Mouse (Mus musculus): Measurements from ENCODE around the gene Slc2a4. TPM values are rescaled to one million over a fixed set of nuclear protein-coding genes. Genes with fewer than 3 reads are reported as not detected.

Slc2a4 gene
- polyA plus RNA-seq, 1 experiment from 2014 or later = 33.5 TPM

- 90% methylated on average over 4 of the region's 4 CpGs for WGBS
- Histone ChIP-seq H3K9ac (no peak overlapping the region), H3K4me1 (peaks cover 9% of the 10 kb centered on the region), H3K27me3 (no peaks in the 10 kb centered on the region), H3K4me2 (no peak overlapping the region), H3K36me3 (no peaks in the 10 kb centered on the region), H3K9me3 (no peaks in the 10 kb centered on the region), H3K27ac (no peak overlapping the region), H3K4me3 (no peak overlapping the region)
- ATAC-seq (ENCODE audit: insufficient number of reproducible peaks, insufficient read depth, low FRiP score, low TSS enrichment, low read depth) = no peak
These were observed 18.3 kb downstream of the Slc2a4 start for GRCm38 (mm10) chr11:69929712-69930111.

GRCm38 (mm10) chr11:69927501-69927900 is 20.5 kb downstream of the Slc2a4 start:
- no peaks in the 10 kb centered on the region for H3K36me3 ChIP-seq
- no peak overlapping the region for H3K9ac ChIP-seq
- no peak overlapping the region for H3K4me2 ChIP-seq
- ATAC-seq (ENCODE audit: insufficient number of reproducible peaks, insufficient read depth, low FRiP score, low TSS enrichment, low read depth) = no peak
- no peak overlapping the region for H3K27ac ChIP-seq
- 93% methylated on average over 2 of the region's 2 CpGs for WGBS
- H3K4me3 ChIP-seq = no peak overlapping the region
- H3K9me3 ChIP-seq = no peaks in the 10 kb centered on the region
- H3K4me1 ChIP-seq = peaks cover 4% of the 10 kb centered on the region; the same call in 1 of the 2 replicates
- no peaks in the 10 kb centered on the region for H3K27me3 ChIP-seq

GRCm38 (mm10) chr11:69922796-69923195 is 25.2 kb downstream of the Slc2a4 start:
- 60% methylated on average over 3 of the region's 3 CpGs for WGBS
- H3K27ac ChIP-seq = peak overlapping the region; percentile 99; the same call in 1 of the 2 replicates
- H3K4me1 ChIP-seq = peaks cover 22% of the 10 kb centered on the region
- peak overlapping the region; percentile 64; the same call in 1 of the 2 replicates for H3K4me2 ChIP-seq
- H3K27me3 ChIP-seq = no peaks in the 10 kb centered on the region
- H3K4me3 ChIP-seq = peak overlapping the region; percentile 92; the same call in 1 of the 2 replicates
- peaks cover 13% of the 10 kb centered on the region for H3K36me3 ChIP-seq
- peak overlapping the region; percentile 59; the same call in 1 of the 2 replicates for H3K9ac ChIP-seq
- no peak for ATAC-seq (ENCODE audit: insufficient number of reproducible peaks, insufficient read depth, low FRiP score, low TSS enrichment, low read depth)
- H3K9me3 ChIP-seq = no peaks in the 10 kb centered on the region

- Histone ChIP-seq H3K4me2 (peak overlapping the region; percentile 64), H3K9ac (peak overlapping the region; percentile 78), H3K27ac (peak overlapping the region; percentile 99), H3K4me3 (peak overlapping the region; percentile 92), H3K4me1 (peaks cover 25% of the 10 kb centered on the region), H3K27me3 (no peaks in the 10 kb centered on the region), H3K9me3 (no peaks in the 10 kb centered on the region), H3K36me3 (peaks cover 19% of the 10 kb centered on the region)
- WGBS = 2% methylated on average over 12 of the region's 12 CpGs
- ATAC-seq (ENCODE audit: insufficient number of reproducible peaks, insufficient read depth, low FRiP score, low TSS enrichment, low read depth) = no peak
These were observed 25.8 kb downstream of the Slc2a4 start for GRCm38 (mm10) chr11:69922012-69922756.

- H3K36me3 ChIP-seq = peaks cover 27% of the 10 kb centered on the region
- peak within 1 kb of the TSS; percentile 68 for H3K4me2 ChIP-seq
- H3K27me3 ChIP-seq = no peaks in the 10 kb centered on the region
- peaks cover 26% of the 10 kb centered on the region for H3K4me1 ChIP-seq
- under 1% methylated on average over 78 of the region's 78 CpGs for WGBS
- H3K9ac ChIP-seq = peak within 1 kb of the TSS; percentile 97
- H3K9me3 ChIP-seq = no peaks in the 10 kb centered on the region
- H3K4me3 ChIP-seq = peak within 1 kb of the TSS; percentile 92
- H3K27ac ChIP-seq = peak within 1 kb of the TSS; percentile 99
- ATAC-seq (ENCODE audit: insufficient number of reproducible peaks, insufficient read depth, low FRiP score, low TSS enrichment, low read depth) = peak; percentile 96
These were observed 26.6 kb downstream of the Slc2a4 start, which contains the start of gene Eif5a for GRCm38 (mm10) chr11:69921114-69922011. Eif5a (minus strand) TSS chr11:69921958.

GRCm38 (mm10) chr11:69920266-69921031 is 27.5 kb downstream of the Slc2a4 start:
- peaks cover 36% of the 10 kb centered on the region for H3K36me3 ChIP-seq
- no peaks in the 10 kb centered on the region for H3K9me3 ChIP-seq
- H3K4me3 ChIP-seq = peak overlapping the region; percentile 92
- peak overlapping the region; percentile 97 for H3K9ac ChIP-seq
- under 1% methylated on average over 64 of the region's 65 CpGs for WGBS
- peak overlapping the region; percentile 92 for H3K27ac ChIP-seq
- ATAC-seq (ENCODE audit: insufficient number of reproducible peaks, insufficient read depth, low FRiP score, low TSS enrichment, low read depth) = 0 out of 2 replicates have a peak, but pooled peaks have one; percentile 4
- peak overlapping the region; percentile 68 for H3K4me2 ChIP-seq
- no peaks in the 10 kb centered on the region for H3K27me3 ChIP-seq
- H3K4me1 ChIP-seq = peaks cover 35% of the 10 kb centered on the region

GRCm38 (mm10) chr11:69919661-69920265 is 28.2 kb downstream of the Slc2a4 start:
- Histone ChIP-seq H3K27me3 (no peaks in the 10 kb centered on the region), H3K4me2 (peak overlapping the region; percentile 68), H3K36me3 (peaks cover 43% of the 10 kb centered on the region), H3K27ac (peak overlapping the region; percentile 92), H3K4me3 (peak overlapping the region; percentile 92), H3K9ac (peak overlapping the region; percentile 97), H3K4me1 (peaks cover 42% of the 10 kb centered on the region), H3K9me3 (no peaks in the 10 kb centered on the region)
- under 1% methylated on average over 17 of the region's 17 CpGs for WGBS
- no peak for ATAC-seq (ENCODE audit: insufficient number of reproducible peaks, insufficient read depth, low FRiP score, low TSS enrichment, low read depth)

GRCm38 (mm10) chr11:69919053-69919452 is 28.9 kb downstream of the Slc2a4 start:
- H3K9ac ChIP-seq = peak overlapping the region; percentile 97
- H3K36me3 ChIP-seq = peaks cover 43% of the 10 kb centered on the region
- no peak for ATAC-seq (ENCODE audit: insufficient number of reproducible peaks, insufficient read depth, low FRiP score, low TSS enrichment, low read depth)
- H3K27ac ChIP-seq = peak overlapping the region; percentile 92
- peak overlapping the region; percentile 92 for H3K4me3 ChIP-seq
- H3K4me2 ChIP-seq = peak overlapping the region; percentile 68
- H3K9me3 ChIP-seq = no peaks in the 10 kb centered on the region
- 82% methylated on average over 9 of the region's 9 CpGs for WGBS
- peaks cover 48% of the 10 kb centered on the region for H3K4me1 ChIP-seq
- H3K27me3 ChIP-seq = no peaks in the 10 kb centered on the region

- 83% methylated on average over 5 of the region's 5 CpGs for WGBS
- H3K27ac ChIP-seq = no peak overlapping the region
- peaks cover 53% of the 10 kb centered on the region for H3K4me1 ChIP-seq
- H3K27me3 ChIP-seq = no peaks in the 10 kb centered on the region
- H3K9ac ChIP-seq = no peak overlapping the region
- no peak for ATAC-seq (ENCODE audit: insufficient number of reproducible peaks, insufficient read depth, low FRiP score, low TSS enrichment, low read depth)
- no peaks in the 10 kb centered on the region for H3K9me3 ChIP-seq
- H3K4me2 ChIP-seq = no peak overlapping the region
- peaks cover 47% of the 10 kb centered on the region for H3K36me3 ChIP-seq
- no peak overlapping the region for H3K4me3 ChIP-seq
These were observed 29.9 kb downstream of the Slc2a4 start for GRCm38 (mm10) chr11:69918118-69918517.

GRCm38 (mm10) chr11:69917379-69917948 is 30.5 kb downstream of the Slc2a4 start:
- Histone ChIP-seq H3K27me3 (no peaks in the 10 kb centered on the region), H3K9ac (no peak overlapping the region), H3K27ac (no peak overlapping the region), H3K4me1 (peaks cover 52% of the 10 kb centered on the region), H3K36me3 (peaks cover 53% of the 10 kb centered on the region), H3K4me2 (no peak overlapping the region), H3K4me3 (no peak overlapping the region), H3K9me3 (no peaks in the 10 kb centered on the region)
- ATAC-seq (ENCODE audit: insufficient number of reproducible peaks, insufficient read depth, low FRiP score, low TSS enrichment, low read depth) = no peak
- 82% methylated on average over 8 of the region's 8 CpGs for WGBS
